Mouse (Mus musculus) limb, embryonic 15.5 days (tissue): ENCODE data around the gene Gm3952. TPM values are rescaled to one million over a fixed set of nuclear protein-coding genes. Genes with fewer than 3 reads are reported as not detected.

Experiments
- ATAC-seq: fragments of 200-750 bp; cut with Nextera tagmentation; 2 replicates; pipeline ENCODE4 v1.8.0; 2017; ENCODE audit warnings: low read depth, moderate TSS enrichment; ENCODE audit not compliant: insufficient number of reproducible peaks, low FRiP score, low TSS enrichment
- H3K27ac ChIP-seq: fragments of 300-500 bp; sonication (generic); 2 replicates; pipeline ENCODE4 v1.5.1; 2015; ENCODE audit warnings: moderate library complexity, mild to moderate bottlenecking, inconsistent platforms
- H3K27me3 ChIP-seq: fragments of 300-500 bp; sonication (generic); 2 replicates; pipeline ENCODE4 v1.6.1; 2015; ENCODE audit warnings: inconsistent platforms
- H3K36me3 ChIP-seq: fragments of 300-500 bp; sonication (generic); 2 replicates; pipeline ENCODE4 v1.6.1; 2015; ENCODE audit warnings: inconsistent platforms
- H3K4me1 ChIP-seq: fragments of 300-500 bp; sonication (generic); 2 replicates; pipeline ENCODE4 v1.6.1; 2015; ENCODE audit warnings: inconsistent platforms
- H3K4me2 ChIP-seq: fragments of 300-500 bp; sonication (generic); 2 replicates; pipeline ENCODE4 v1.6.1; 2015; ENCODE audit warnings: mild to moderate bottlenecking, inconsistent platforms
- H3K4me3 ChIP-seq: fragments of 300-500 bp; sonication (generic); 2 replicates; pipeline ENCODE4 v1.5.1; 2015; ENCODE audit warnings: mild to moderate bottlenecking, inconsistent platforms
- H3K9ac ChIP-seq: fragments of 300-500 bp; sonication (generic); 2 replicates; pipeline ENCODE4 v1.6.1; 2015; ENCODE audit warnings: inconsistent platforms
- H3K9me3 ChIP-seq: fragments of 300-500 bp; sonication (generic); 2 replicates; pipeline ENCODE4 v1.6.1; 2016; ENCODE audit warnings: inconsistent platforms
- WGBS: fragments of 180-500 bp; shearing (Covaris S2); methylation state at CpG from one replicate; pipeline ENCODE4 v1.1.7; 2015; 5-methylcytosine and 5-hydroxymethylcytosine counted together
- polyA plus RNA-seq: library from polyadenylated mRNA; unstranded; fragments of >200 nt; fragmentation: Nextera tagmentation; extraction: Ambion mirVana; gene quantifications from 2 replicates; pipeline ENCODE4 v1.2.1, GENCODE M21; 2015

Gene Gm3952
- polyA plus RNA-seq, 1 experiment from 2014 or later: not detected

DNA sequence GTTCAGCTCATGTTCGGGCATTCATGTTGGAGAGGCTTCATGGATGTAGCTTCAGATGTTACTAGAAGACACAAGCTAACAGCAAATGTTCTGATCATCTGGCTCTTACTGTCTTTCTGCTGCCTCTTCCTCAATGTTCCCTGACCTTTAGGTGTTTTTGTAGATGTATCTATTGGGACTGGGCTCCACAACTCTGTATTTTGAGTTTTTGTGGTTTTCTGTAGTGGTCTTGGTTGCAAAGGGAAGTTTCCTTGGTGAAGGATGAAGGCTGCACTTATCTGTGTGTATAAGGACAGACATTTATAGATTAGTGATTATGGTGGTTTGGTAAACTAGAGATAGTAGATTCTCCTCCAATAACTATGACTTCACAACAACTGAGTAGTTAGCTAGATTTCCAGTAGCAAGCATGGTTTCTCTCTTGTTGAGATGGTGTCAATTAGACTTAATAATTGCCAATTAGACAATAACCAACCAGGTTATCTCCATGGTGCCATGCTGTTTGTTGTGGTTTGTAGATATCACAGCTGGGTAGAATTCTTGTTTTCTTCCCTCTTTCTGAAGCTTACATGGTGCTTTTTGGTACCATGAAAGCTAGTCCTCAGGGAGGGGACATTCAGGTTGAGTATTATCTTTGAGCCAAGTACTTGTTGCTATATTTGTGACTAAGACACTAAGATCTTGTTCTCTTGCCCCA lies 101.6 kb downstream of the Gm3952 start:
- no peak overlapping the region for H3K27ac ChIP-seq

More for the DNA sequence above, 101.6 kb downstream of the Gm3952 start:
- Histone ChIP-seq H3K4me3 (no peak overlapping the region), H3K4me2 (no peak overlapping the region), H3K9ac (no peak overlapping the region), H3K36me3 (no peaks in the 10 kb centered on the region; the same call in 1 of the 2 replicates), H3K4me1 (no peaks in the 10 kb centered on the region), H3K27me3 (no peaks in the 10 kb centered on the region), H3K9me3 (no peaks in the 10 kb centered on the region)
- ATAC-seq: no peak
- WGBS: 93% methylated on average over 1 of the region's 1 CpGs

Other genes with a start within 250 kb of the Gm3952 start
- 269 TPM in 2 replicates for gene Itgb1, start 113.0 kb downstream of the Gm3952 start, polyA plus RNA-seq